Mouse (Mus musculus): ENCODE results near the gene Brms1l. TPM values are rescaled to one million over a fixed set of nuclear protein-coding genes. Genes with fewer than 3 reads are reported as not detected.
A peak's percentile ranks its signal among the peaks of the same experiment; 100 is the strongest.

The Brms1l gene
- polyA plus RNA-seq, 1 experiment from 2014 or later = 49.5 TPM

- no peak for ATAC-seq
- Histone ChIP-seq H3K4me2 (no peak overlapping the region), H3K36me3 (ENCODE audit: poor library complexity, severe bottlenecking) (peaks cover 61% of the 10 kb centered on the region), H3K9ac (no peak overlapping the region), H3K4me1 (no peaks in the 10 kb centered on the region), H3K9me3 (replicated peaks) (no peaks in the 10 kb centered on the region; the same call in 1 of the 2 replicates), H3K27me3 (no peaks in the 10 kb centered on the region), H3K27ac (no peak overlapping the region), H3K4me3 (no peak overlapping the region)
- 95% methylated on average over 5 of the region's 5 CpGs for WGBS
Measured at GRCm38 (mm10) chr12:55869622-55870322, 33.6 kb downstream of the Brms1l start.

- H3K27me3 ChIP-seq = peaks cover 43% of the 10 kb centered on the region
- H3K27ac ChIP-seq = no peak overlapping the region
- H3K4me3 ChIP-seq = no peak overlapping the region
- H3K36me3 ChIP-seq (ENCODE audit: poor library complexity, severe bottlenecking) = no peaks in the 10 kb centered on the region
- H3K4me2 ChIP-seq = no peak overlapping the region
- no peak for ATAC-seq
- no peaks in the 10 kb centered on the region for H3K9me3 ChIP-seq (replicated peaks)
- H3K9ac ChIP-seq = no peak overlapping the region
- H3K4me1 ChIP-seq = no peaks in the 10 kb centered on the region
- WGBS = 30% methylated on average over 4 of the region's 4 CpGs
Measured at GRCm38 (mm10) chr12:55885449-55885848, 49.3 kb downstream of the Brms1l start.

- Histone ChIP-seq H3K36me3 (ENCODE audit: poor library complexity, severe bottlenecking) (no peaks in the 10 kb centered on the region), H3K9me3 (replicated peaks) (no peaks in the 10 kb centered on the region), H3K9ac (no peak overlapping the region), H3K4me3 (no peak overlapping the region), H3K4me2 (peak overlapping the region; percentile 30; the same call in 1 of the 2 replicates), H3K27me3 (peaks cover 39% of the 10 kb centered on the region), H3K4me1 (no peaks in the 10 kb centered on the region), H3K27ac (no peak overlapping the region)
- WGBS = 24% methylated on average over 5 of the region's 5 CpGs
- 0 out of 2 replicates have a peak, but pooled peaks have one; percentile 51 for ATAC-seq
Measured at GRCm38 (mm10) chr12:55888570-55888969, 52.4 kb downstream of the Brms1l start.

GRCm38 (mm10) chr12:55904801-55905200, 68.7 kb downstream of the Brms1l start:
- 91% methylated on average over 1 of the region's 1 CpGs for WGBS

GRCm38 (mm10) chr12:55912138-55912537, 76.0 kb downstream of the Brms1l start:
- H3K9me3 ChIP-seq (replicated peaks) = no peaks in the 10 kb centered on the region
- no peaks in the 10 kb centered on the region for H3K27me3 ChIP-seq
- no peak overlapping the region for H3K9ac ChIP-seq
- peaks cover 15% of the 10 kb centered on the region for H3K4me1 ChIP-seq
- no peak for ATAC-seq
- H3K4me3 ChIP-seq = no peak overlapping the region
- H3K36me3 ChIP-seq (ENCODE audit: poor library complexity, severe bottlenecking) = no peaks in the 10 kb centered on the region
- no peak overlapping the region for H3K4me2 ChIP-seq
- WGBS = 14% methylated on average over 3 of the region's 3 CpGs
- H3K27ac ChIP-seq = no peak overlapping the region

More at GRCm38 (mm10) chr12:55904801-55905200, 68.7 kb downstream of the Brms1l start:
- Histone ChIP-seq H3K36me3 (ENCODE audit: poor library complexity, severe bottlenecking) (no peaks in the 10 kb centered on the region), H3K9ac (no peak overlapping the region), H3K4me1 (no peaks in the 10 kb centered on the region), H3K27me3 (no peaks in the 10 kb centered on the region), H3K9me3 (replicated peaks) (no peaks in the 10 kb centered on the region), H3K27ac (no peak overlapping the region), H3K4me3 (no peak overlapping the region), H3K4me2 (no peak overlapping the region)
- no peak for ATAC-seq

- 60% methylated on average over 9 of the region's 9 CpGs for WGBS
- Histone ChIP-seq H3K27me3 (no peaks in the 10 kb centered on the region), H3K4me3 (no peak overlapping the region)
Measured at GRCm38 (mm10) chr12:55913201-55913600, 77.1 kb downstream of the Brms1l start.

GRCm38 (mm10) chr12:55916250-55916649, 80.1 kb downstream of the Brms1l start:
- H3K9ac ChIP-seq = no peak overlapping the region
- no peak for ATAC-seq
- H3K36me3 ChIP-seq (ENCODE audit: poor library complexity, severe bottlenecking) = no peaks in the 10 kb centered on the region
- WGBS = 22% methylated on average over 8 of the region's 8 CpGs
- peaks cover 15% of the 10 kb centered on the region for H3K4me1 ChIP-seq
- no peaks in the 10 kb centered on the region for H3K9me3 ChIP-seq (replicated peaks)
- no peak overlapping the region for H3K27ac ChIP-seq
- H3K27me3 ChIP-seq = no peaks in the 10 kb centered on the region
- H3K4me2 ChIP-seq = no peak overlapping the region; the same call in 1 of the 2 replicates
- H3K4me3 ChIP-seq = no peak overlapping the region

More at GRCm38 (mm10) chr12:55913201-55913600, 77.1 kb downstream of the Brms1l start:
- ATAC-seq = no peak
- peaks cover 15% of the 10 kb centered on the region for H3K4me1 ChIP-seq
- H3K27ac ChIP-seq = no peak overlapping the region
- H3K4me2 ChIP-seq = no peak overlapping the region
- H3K9me3 ChIP-seq (replicated peaks) = no peaks in the 10 kb centered on the region
- no peaks in the 10 kb centered on the region for H3K36me3 ChIP-seq (ENCODE audit: poor library complexity, severe bottlenecking)
- no peak overlapping the region for H3K9ac ChIP-seq

- Histone ChIP-seq H3K36me3 (ENCODE audit: poor library complexity, severe bottlenecking) (no peaks in the 10 kb centered on the region), H3K4me1 (peaks cover 15% of the 10 kb centered on the region), H3K27me3 (no peaks in the 10 kb centered on the region), H3K9ac (no peak overlapping the region), H3K9me3 (replicated peaks) (no peaks in the 10 kb centered on the region), H3K4me2 (no peak overlapping the region), H3K27ac (no peak overlapping the region), H3K4me3 (no peak overlapping the region)
- WGBS = 94% methylated on average over 19 of the region's 19 CpGs
- ATAC-seq = no peak
Measured at GRCm38 (mm10) chr12:55917020-55917419, 80.9 kb downstream of the Brms1l start.

Small RNA genes lying within 50 kb of the gene (microRNA-seq; reads per million reads assigned to microRNA genes)
- gene Gm23394 = 4.3 reads per million, percentile 11 among the genes with 10 or more reads in this experiment

Other genes starting within 250 kb of the Brms1l start
- gene Insm2, start 236.9 kb upstream of the Brms1l start, polyA plus RNA-seq (2015; fragmentation: Nextera tagmentation; extraction: Ambion mirVana) = 1.1 and 2.4 TPM in 2 replicates
- 14.1 and 14.3 TPM in 2 replicates for gene Ralgapa1, start 15.2 kb upstream of the Brms1l start, polyA plus RNA-seq (2015; fragmentation: Nextera tagmentation; extraction: Ambion mirVana)